Mouse (Mus musculus): Measurements from ENCODE around the gene N4bp2l1.
"Not testable (repeated sequence)": the region's sequence is repeated elsewhere in the genome, so short reads cannot be mapped to it uniquely, and the experiment has no call there.

DNA sequence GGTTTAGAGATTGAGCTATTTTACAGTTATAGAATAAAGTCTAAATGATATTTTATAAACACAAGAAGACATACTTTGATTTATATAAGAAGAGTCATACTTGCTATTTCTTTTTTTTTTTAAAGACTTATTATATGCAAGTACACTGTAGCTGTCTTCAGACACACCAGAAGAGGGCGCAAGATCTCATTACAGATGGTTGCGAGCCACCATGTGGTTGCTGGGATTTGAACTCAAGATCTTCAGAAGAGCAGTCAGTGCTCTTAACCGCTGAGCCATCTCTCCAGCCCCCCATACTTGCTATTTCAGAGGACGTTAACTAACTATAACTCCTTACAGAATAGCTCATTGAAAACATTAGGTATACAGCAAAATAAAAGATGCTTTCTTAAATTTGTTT lies 46.4 kb upstream of the N4bp2l1 start:
- TF ChIP-seq TAL1, GATA1 (IDR thresholded peaks at IDR 0.05; ENCODE audit: low read length): not testable (repeated sequence)
